Mouse (Mus musculus): ENCODE data around the gene Rasgrf2. TPM values are rescaled to one million over a fixed set of nuclear protein-coding genes. Genes with fewer than 3 reads are reported as not detected.

Gene Rasgrf2
- polyA plus RNA-seq, 1 experiment: 0.04 TPM

- H3K36me3 ChIP-seq (ENCODE audit: control insufficient read depth, insufficient read depth): no peaks in the 10 kb centered on the region
Observed at GRCm38 (mm10) chr13:91896476-91896875, 235.0 kb downstream of the Rasgrf2 start.

GRCm38 (mm10) chr13:91893132-91893531 lies 238.3 kb downstream of the Rasgrf2 start:
- no peaks in the 10 kb centered on the region for H3K27me3 ChIP-seq (ENCODE audit: control insufficient read depth, insufficient read depth, insufficient read length)
- H3K79me3 ChIP-seq (ENCODE audit: low read depth): no peaks in the 10 kb centered on the region
- H3K4me3 ChIP-seq (ENCODE audit: insufficient read depth, poor library complexity, severe bottlenecking): no peak overlapping the region
- no peak for TF ChIP-seq MYOG (IDR thresholded peaks at IDR 0.05; ENCODE audit: control insufficient read depth, extremely low read depth, insufficient read length)
- no peak for TF ChIP-seq MYOD1 (IDR thresholded peaks at IDR 0.05; ENCODE audit: control insufficient read depth, insufficient read length, low read depth)
- no peak for TF ChIP-seq USF1 (IDR thresholded peaks at IDR 0.05; ENCODE audit: low read depth)
- TF ChIP-seq CTCF (IDR thresholded peaks at IDR 0.05; ENCODE audit: control insufficient read depth, insufficient read depth, insufficient read length): no peak
- TF ChIP-seq MAX (IDR thresholded peaks at IDR 0.05): no peak
- TF ChIP-seq CEBPB (IDR thresholded peaks at IDR 0.05; ENCODE audit: low read depth): no peak
- no peak for TF ChIP-seq FOSL1 (IDR thresholded peaks at IDR 0.05; ENCODE audit: insufficient read depth, low read length, poor library complexity, severe bottlenecking)
- H3K79me2 ChIP-seq (ENCODE audit: control insufficient read depth, insufficient read depth): no peaks in the 10 kb centered on the region
- H3ac ChIP-seq (ENCODE audit: control insufficient read depth, insufficient read length, low read depth): no peak overlapping the region
- no peaks in the 10 kb centered on the region for H3K36me3 ChIP-seq (ENCODE audit: control insufficient read depth, insufficient read depth)

More at GRCm38 (mm10) chr13:91896476-91896875, 235.0 kb downstream of the Rasgrf2 start:
- Histone ChIP-seq H3K79me3 (ENCODE audit: low read depth) (no peaks in the 10 kb centered on the region), H3K79me2 (ENCODE audit: control insufficient read depth, insufficient read depth) (no peaks in the 10 kb centered on the region), H3K27me3 (ENCODE audit: control insufficient read depth, insufficient read depth, insufficient read length) (no peaks in the 10 kb centered on the region), H3ac (ENCODE audit: control insufficient read depth, insufficient read length, low read depth) (no peak overlapping the region), H3K4me3 (ENCODE audit: insufficient read depth, poor library complexity, severe bottlenecking) (no peak overlapping the region)
- no peak for TF ChIP-seq MAX (IDR thresholded peaks at IDR 0.05)
- TF ChIP-seq CEBPB (IDR thresholded peaks at IDR 0.05; ENCODE audit: low read depth): no peak
- TF ChIP-seq USF1 (IDR thresholded peaks at IDR 0.05; ENCODE audit: low read depth): no peak
- TF ChIP-seq MYOD1 (IDR thresholded peaks at IDR 0.05; ENCODE audit: control insufficient read depth, insufficient read length, low read depth): no peak
- no peak for TF ChIP-seq FOSL1 (IDR thresholded peaks at IDR 0.05; ENCODE audit: insufficient read depth, low read length, poor library complexity, severe bottlenecking)
- TF ChIP-seq CTCF (IDR thresholded peaks at IDR 0.05; ENCODE audit: control insufficient read depth, insufficient read depth, insufficient read length): no peak
- no peak for TF ChIP-seq MYOG (IDR thresholded peaks at IDR 0.05; ENCODE audit: control insufficient read depth, extremely low read depth, insufficient read length)

GRCm38 (mm10) chr13:91890031-91890619 lies 241.3 kb downstream of the Rasgrf2 start:
- Histone ChIP-seq H3ac (ENCODE audit: control insufficient read depth, insufficient read length, low read depth) (no peak overlapping the region), H3K36me3 (ENCODE audit: control insufficient read depth, insufficient read depth) (no peaks in the 10 kb centered on the region), H3K4me3 (ENCODE audit: insufficient read depth, poor library complexity, severe bottlenecking) (no peak overlapping the region), H3K27me3 (ENCODE audit: control insufficient read depth, insufficient read depth, insufficient read length) (no peaks in the 10 kb centered on the region), H3K79me3 (ENCODE audit: low read depth) (no peaks in the 10 kb centered on the region), H3K79me2 (ENCODE audit: control insufficient read depth, insufficient read depth) (no peaks in the 10 kb centered on the region)
- TF ChIP-seq CEBPB (IDR thresholded peaks at IDR 0.05; ENCODE audit: low read depth) (no peak), CTCF (IDR thresholded peaks at IDR 0.05; ENCODE audit: control insufficient read depth, insufficient read depth, insufficient read length) (no peak), USF1 (IDR thresholded peaks at IDR 0.05; ENCODE audit: low read depth) (no peak), MYOD1 (IDR thresholded peaks at IDR 0.05; ENCODE audit: control insufficient read depth, insufficient read length, low read depth) (no peak), MAX (IDR thresholded peaks at IDR 0.05) (no peak), MYOG (IDR thresholded peaks at IDR 0.05; ENCODE audit: control insufficient read depth, extremely low read depth, insufficient read length) (no peak), FOSL1 (IDR thresholded peaks at IDR 0.05; ENCODE audit: insufficient read depth, low read length, poor library complexity, severe bottlenecking) (no peak)

GRCm38 (mm10) chr13:91884714-91885386 lies 246.6 kb downstream of the Rasgrf2 start:
- no peak overlapping the region for H3ac ChIP-seq (ENCODE audit: control insufficient read depth, insufficient read length, low read depth)
- H3K79me2 ChIP-seq (ENCODE audit: control insufficient read depth, insufficient read depth): no peaks in the 10 kb centered on the region

GRCm38 (mm10) chr13:91881837-91882480 lies 249.5 kb downstream of the Rasgrf2 start:
- Histone ChIP-seq H3K79me3 (ENCODE audit: low read depth) (no peaks in the 10 kb centered on the region), H3ac (ENCODE audit: control insufficient read depth, insufficient read length, low read depth) (no peak overlapping the region), H3K27me3 (ENCODE audit: control insufficient read depth, insufficient read depth, insufficient read length) (no peaks in the 10 kb centered on the region), H3K79me2 (ENCODE audit: control insufficient read depth, insufficient read depth) (no peaks in the 10 kb centered on the region), H3K4me3 (ENCODE audit: insufficient read depth, poor library complexity, severe bottlenecking) (no peak overlapping the region), H3K36me3 (ENCODE audit: control insufficient read depth, insufficient read depth) (no peaks in the 10 kb centered on the region)
- no peak for TF ChIP-seq FOSL1 (IDR thresholded peaks at IDR 0.05; ENCODE audit: insufficient read depth, low read length, poor library complexity, severe bottlenecking)
- TF ChIP-seq MYOG (IDR thresholded peaks at IDR 0.05; ENCODE audit: control insufficient read depth, extremely low read depth, insufficient read length): no peak
- no peak for TF ChIP-seq CEBPB (IDR thresholded peaks at IDR 0.05; ENCODE audit: low read depth)
- TF ChIP-seq USF1 (IDR thresholded peaks at IDR 0.05; ENCODE audit: low read depth): no peak
- no peak for TF ChIP-seq CTCF (IDR thresholded peaks at IDR 0.05; ENCODE audit: control insufficient read depth, insufficient read depth, insufficient read length)
- no peak for TF ChIP-seq MAX (IDR thresholded peaks at IDR 0.05)
- TF ChIP-seq MYOD1 (IDR thresholded peaks at IDR 0.05; ENCODE audit: control insufficient read depth, insufficient read length, low read depth): no peak

More at GRCm38 (mm10) chr13:91884714-91885386, 246.6 kb downstream of the Rasgrf2 start:
- TF ChIP-seq FOSL1 (IDR thresholded peaks at IDR 0.05; ENCODE audit: insufficient read depth, low read length, poor library complexity, severe bottlenecking): no peak
- no peak for TF ChIP-seq CEBPB (IDR thresholded peaks at IDR 0.05; ENCODE audit: low read depth)
- no peak for TF ChIP-seq USF1 (IDR thresholded peaks at IDR 0.05; ENCODE audit: low read depth)
- TF ChIP-seq MYOG (IDR thresholded peaks at IDR 0.05; ENCODE audit: control insufficient read depth, extremely low read depth, insufficient read length): no peak
- no peak for TF ChIP-seq CTCF (IDR thresholded peaks at IDR 0.05; ENCODE audit: control insufficient read depth, insufficient read depth, insufficient read length)
- no peak for TF ChIP-seq MAX (IDR thresholded peaks at IDR 0.05)
- TF ChIP-seq MYOD1 (IDR thresholded peaks at IDR 0.05; ENCODE audit: control insufficient read depth, insufficient read length, low read depth): no peak
- H3K4me3 ChIP-seq (ENCODE audit: insufficient read depth, poor library complexity, severe bottlenecking): no peak overlapping the region
- no peaks in the 10 kb centered on the region for H3K79me3 ChIP-seq (ENCODE audit: low read depth)
- H3K27me3 ChIP-seq (ENCODE audit: control insufficient read depth, insufficient read depth, insufficient read length): no peaks in the 10 kb centered on the region
- no peaks in the 10 kb centered on the region for H3K36me3 ChIP-seq (ENCODE audit: control insufficient read depth, insufficient read depth)

All from C2C12 (cell line).